Comparison of ENCODE assay signal across 8 mouse cellular contexts in genomic region chr4:62732840-62733239, GRCm38 (mm10).
DNase-seq lines count a peak whose midpoint lies in the region; ATAC-seq lines count a peak whose summit lies in the region.

No protein-coding gene starts in this region.

- no peaks in the 10 kb centered on the region for H3K27me3 ChIP-seq in neural tube, embryonic 15.5 days (replicated peaks)
- no peaks in the 10 kb centered on the region for H3K27me3 ChIP-seq in hindbrain, embryonic 14.5 days (ENCODE audit: control insufficient read depth, insufficient read depth, low read length)
- no peaks in the 10 kb centered on the region for H3K27me3 ChIP-seq in midbrain, embryonic 14.5 days (ENCODE audit: control insufficient read depth, insufficient read depth, low read length)

- peak; percentile 32 for DNase-seq in kidney, adult 9 months
- no peak for DNase-seq in kidney, adult 18-20 months
- DNase-seq in heart, adult 8-10 months (ENCODE audit: low spot score), result peak; percentile 65
- peak; percentile 31 to 49 for DNase-seq in kidney, postnatal 36 days
- DNase-seq in hindbrain, embryonic 14.5 days (ENCODE audit: low spot score), result no peak
- no peak for DNase-seq in spleen, adult 18-20 months
- DNase-seq in midbrain, embryonic 14.5 days, result no peak

- no peaks in the 10 kb centered on the region for H3K36me3 ChIP-seq in neural tube, embryonic 15.5 days
- H3K36me3 ChIP-seq in hindbrain, embryonic 14.5 days (replicated peaks; ENCODE audit: control insufficient read depth, insufficient read depth), result no peaks in the 10 kb centered on the region
- H3K36me3 ChIP-seq in midbrain, embryonic 14.5 days (ENCODE audit: control insufficient read depth, insufficient read depth, low read length), result no peaks in the 10 kb centered on the region

- H3K9me3 ChIP-seq in neural tube, embryonic 15.5 days (replicated peaks), result no peaks in the 10 kb centered on the region
- H3K9me3 ChIP-seq in hindbrain, embryonic 14.5 days (ENCODE audit: control insufficient read depth, low read length), result no peaks in the 10 kb centered on the region
- no peaks in the 10 kb centered on the region for H3K9me3 ChIP-seq in midbrain, embryonic 14.5 days (ENCODE audit: control insufficient read depth, low read length)

- H3K4me1 ChIP-seq in neural tube, embryonic 15.5 days, result peaks cover 27% of the 10 kb centered on the region
- H3K4me1 ChIP-seq in hindbrain, embryonic 14.5 days (replicated peaks; ENCODE audit: control insufficient read depth, insufficient read depth, low read length), result 0 out of 2 replicates have a peak, but pooled peaks cover 10% of the 10 kb centered on the region
- no peaks in the 10 kb centered on the region for H3K4me1 ChIP-seq in midbrain, embryonic 14.5 days (ENCODE audit: control insufficient read depth, insufficient read depth, low read length)

- no peak overlapping the region for H3K9ac ChIP-seq in neural tube, embryonic 15.5 days (replicated peaks)
- no peak overlapping the region for H3K9ac ChIP-seq in hindbrain, embryonic 14.5 days
- no peak overlapping the region for H3K9ac ChIP-seq in midbrain, embryonic 14.5 days (replicated peaks; ENCODE audit: low read length)

- H3K27ac ChIP-seq in neural tube, embryonic 15.5 days (replicated peaks), result 0 out of 2 replicates have a peak overlapping the region, but pooled peaks have one; percentile 13
- H3K27ac ChIP-seq in hindbrain, embryonic 14.5 days, result no peak overlapping the region
- no peak overlapping the region for H3K27ac ChIP-seq in midbrain, embryonic 14.5 days (replicated peaks; ENCODE audit: low read depth, low read length)

- no peak for ATAC-seq in neural tube, embryonic 15.5 days (ENCODE audit: low FRiP score)
- no peak for ATAC-seq in hindbrain, embryonic 14.5 days (ENCODE audit: low FRiP score)
- no peak for ATAC-seq in midbrain, embryonic 14.5 days (ENCODE audit: low FRiP score, low TSS enrichment)

- no peak overlapping the region for H3K4me3 ChIP-seq in neural tube, embryonic 15.5 days (replicated peaks)
- H3K4me3 ChIP-seq in hindbrain, embryonic 14.5 days (replicated peaks; ENCODE audit: low read length), result no peak overlapping the region
- no peak overlapping the region for H3K4me3 ChIP-seq in midbrain, embryonic 14.5 days (replicated peaks; ENCODE audit: low read depth, low read length)

- no peak overlapping the region for H3K4me2 ChIP-seq in neural tube, embryonic 15.5 days
- H3K4me2 ChIP-seq in hindbrain, embryonic 14.5 days (replicated peaks), result no peak overlapping the region
- H3K4me2 ChIP-seq in midbrain, embryonic 14.5 days (ENCODE audit: low read length), result no peak overlapping the region

- WGBS in neural tube, embryonic 15.5 days, result 70% methylated on average over 2 of the region's 2 CpGs
- WGBS in hindbrain, embryonic 14.5 days, result 68% methylated on average over 2 of the region's 2 CpGs
- 64% methylated on average over 2 of the region's 2 CpGs for WGBS in midbrain, embryonic 14.5 days

Comparison
In these comparisons a context has a peak if more than half of its experiments do, and no peak if none do; other contexts are left out.
1. DNase-seq: peak in kidney, adult 9 months (single experiment), heart, adult 8-10 months (single experiment) and kidney, postnatal 36 days (2 of 2); none in kidney, adult 18-20 months (single experiment), hindbrain, embryonic 14.5 days (single experiment), spleen, adult 18-20 months (0 of 2) and midbrain, embryonic 14.5 days (single experiment).